Mouse (Mus musculus) CH12.LX (cell line): ENCODE results near the gene Tgm4. TPM values are rescaled to one million over a fixed set of nuclear protein-coding genes. Genes with fewer than 3 reads are reported as not detected.
A peak's percentile ranks its signal among the peaks of the same experiment; 100 is the strongest.

Experiments used
- DNase-seq: peaks from one replicate; pipeline ENCODE4 v3.0.0-alpha.2; 2013; ENCODE audit errors: extremely low read depth
- H3K27ac ChIP-seq: 2 replicates; pipeline ENCODE4 v1.5.1; 2012; ENCODE audit warnings: low read depth, mild to moderate bottlenecking, control low read depth, moderate library complexity; ENCODE audit not compliant: insufficient read depth
- H3K27me3 ChIP-seq: replicated peaks from 2 replicates; pipeline ENCODE3; 2012; ENCODE audit warnings: inconsistent platforms
- H3K36me3 ChIP-seq, 2 experiments: replicated peaks in 1 of 2; 2 replicates each; pipeline versions ENCODE3 to v1.6.1; 2012; ENCODE audit warnings: inconsistent platforms in 1 of 2, low read length in 1 of 2, mild to moderate bottlenecking in 1 of 2, mixed read lengths in 1 of 2, moderate library complexity in 1 of 2; ENCODE audit not compliant: control insufficient read depth in 1 of 2, insufficient read depth in 1 of 2
- H3K4me1 ChIP-seq, 2 experiments: 2 replicates each; pipeline ENCODE4 v1.6.1; 2012; ENCODE audit warnings: inconsistent platforms in 1 of 2, moderate library complexity in 1 of 2; ENCODE audit not compliant: insufficient read depth in 2 of 2, control insufficient read depth in 1 of 2
- H3K4me2 ChIP-seq: 2 replicates; pipeline ENCODE4 v1.6.1; 2012; ENCODE audit warnings: low read depth, mild to moderate bottlenecking, control low read depth; ENCODE audit not compliant: poor library complexity, insufficient read depth, severe bottlenecking
- H3K4me3 ChIP-seq, 3 experiments: fragments of 150-350 bp in 1 of 3; sonication (generic) in 1 of 3; replicated peaks in 1 of 3; 2 replicates each; pipeline versions ENCODE3 to v1.5.1; 2011 to 2012; ENCODE audit warnings: low read depth in 2 of 3, low read length in 2 of 3, mild to moderate bottlenecking in 2 of 3, moderate library complexity in 2 of 3, control low read depth in 1 of 3, improper control_type of control experiment in 1 of 3, inconsistent platforms in 1 of 3, mixed read lengths in 1 of 3; ENCODE audit not compliant: poor library complexity in 1 of 3
- H3K79me2 ChIP-seq: replicated peaks from 2 replicates; pipeline ENCODE4 v1.6.1; 2012; ENCODE audit warnings: mild to moderate bottlenecking, moderate library complexity; ENCODE audit not compliant: control insufficient read depth, poor library complexity, insufficient read depth, severe bottlenecking; ENCODE audit errors: extremely low read depth
- H3K9ac ChIP-seq: 2 replicates; pipeline ENCODE4 v1.6.1; 2012; ENCODE audit warnings: low read depth, mild to moderate bottlenecking, control low read depth, moderate library complexity; ENCODE audit not compliant: insufficient read depth
- H3K9me3 ChIP-seq: replicated peaks from 2 replicates; pipeline ENCODE3; 2012; ENCODE audit warnings: low read length, inconsistent platforms, mixed read lengths
- CHD1 ChIP-seq: IDR thresholded peaks from 2 replicates; pipeline ENCODE4 v1.6.1; 2012; ENCODE audit warnings: low read depth, low read length, improper control_type of control experiment, inconsistent platforms
- CHD2 ChIP-seq: IDR thresholded peaks from 2 replicates; pipeline ENCODE4 v1.6.1; 2011; ENCODE audit warnings: low read length, improper control_type of control experiment
- CTCF ChIP-seq, 2 experiments: IDR thresholded peaks in 1 of 2; conservative IDR thresholded peaks in 1 of 2; 2 replicates each; pipeline ENCODE4 v1.5.1; 2011 to 2012; ENCODE audit warnings: low read depth in 2 of 2, low read length in 2 of 2, improper control_type of control experiment in 1 of 2, inconsistent platforms in 1 of 2, mild to moderate bottlenecking in 1 of 2, moderate library complexity in 1 of 2
- E2F4 ChIP-seq: IDR thresholded peaks from 2 replicates; pipeline ENCODE4 v1.6.1; 2011; ENCODE audit warnings: low read depth, low read length, improper control_type of control experiment; ENCODE audit not compliant: insufficient replicate concordance
- ELF1 ChIP-seq: IDR thresholded peaks from 2 replicates; pipeline ENCODE4 v1.6.1; 2014; ENCODE audit warnings: low read depth, mild to moderate bottlenecking, inconsistent platforms, low read length, improper control_type of control experiment
- GABPA ChIP-seq: IDR thresholded peaks from 2 replicates; pipeline ENCODE4 v1.6.1; 2012; ENCODE audit warnings: low read depth, low read length, improper control_type of control experiment, inconsistent platforms; ENCODE audit not compliant: insufficient replicate concordance
- HCFC1 ChIP-seq: IDR thresholded peaks from 2 replicates; pipeline ENCODE4 v1.6.1; 2012; ENCODE audit warnings: low read depth, mild to moderate bottlenecking, inconsistent platforms, low read length, improper control_type of control experiment
- IRF4 ChIP-seq: IDR thresholded peaks from 2 replicates; pipeline ENCODE4 v1.6.1; 2014; ENCODE audit warnings: low read depth, mild to moderate bottlenecking, inconsistent platforms, low read length, improper control_type of control experiment
- MAFK ChIP-seq: IDR thresholded peaks from 2 replicates; pipeline ENCODE4 v1.6.1; 2011; ENCODE audit warnings: low read length, improper control_type of control experiment; ENCODE audit not compliant: insufficient replicate concordance
- MAZ ChIP-seq: IDR thresholded peaks from 2 replicates; pipeline ENCODE4 v1.6.1; 2012; ENCODE audit warnings: low read depth, mild to moderate bottlenecking, inconsistent platforms, low read length, improper control_type of control experiment, moderate library complexity
- MEF2A ChIP-seq: IDR thresholded peaks from 2 replicates; pipeline ENCODE4 v1.6.1; 2014; ENCODE audit warnings: low read depth, mild to moderate bottlenecking, inconsistent platforms, low read length, improper control_type of control experiment, borderline replicate concordance
- MXI1 ChIP-seq: IDR thresholded peaks from 2 replicates; pipeline ENCODE4 v1.6.1; 2011; ENCODE audit warnings: mild to moderate bottlenecking, low read depth, low read length, improper control_type of control experiment
- MYC ChIP-seq: IDR thresholded peaks from 2 replicates; pipeline ENCODE4 v1.6.1; 2011; ENCODE audit warnings: low read depth, mild to moderate bottlenecking, improper control_type of control experiment, low read length
- POLR2A ChIP-seq: IDR thresholded peaks from 2 replicates; pipeline ENCODE4 v1.6.1; 2011; ENCODE audit warnings: low read depth, mild to moderate bottlenecking, improper control_type of control experiment, low read length
- RCOR1 ChIP-seq: conservative IDR thresholded peaks from 2 replicates; pipeline ENCODE4 v1.6.1; 2012; ENCODE audit warnings: low read depth, mild to moderate bottlenecking, inconsistent platforms, low read length, improper control_type of control experiment
- SIN3A ChIP-seq: IDR thresholded peaks from 2 replicates; pipeline ENCODE4 v1.6.1; 2012; ENCODE audit warnings: low read length, improper control_type of control experiment, inconsistent platforms
- TCF12 ChIP-seq: IDR thresholded peaks from 2 replicates; pipeline ENCODE4 v1.6.1; 2014; ENCODE audit warnings: low read depth, mild to moderate bottlenecking, inconsistent platforms, low read length, improper control_type of control experiment
- UBTF ChIP-seq: IDR thresholded peaks from 2 replicates; pipeline ENCODE4 v1.6.1; 2012; ENCODE audit warnings: low read depth, mild to moderate bottlenecking, inconsistent platforms, low read length, improper control_type of control experiment, moderate library complexity
- USF2 ChIP-seq: conservative IDR thresholded peaks from 2 replicates; pipeline ENCODE4 v1.6.1; 2011; ENCODE audit warnings: low read depth, low read length, improper control_type of control experiment
- ZKSCAN1 ChIP-seq: IDR thresholded peaks from 2 replicates; pipeline ENCODE4 v1.6.1; 2012; ENCODE audit warnings: low read depth, inconsistent platforms, low read length, improper control_type of control experiment, borderline replicate concordance
- ZMIZ1 ChIP-seq: IDR thresholded peaks from 2 replicates; pipeline ENCODE4 v1.6.1; 2012; ENCODE audit warnings: low read depth, mild to moderate bottlenecking, inconsistent platforms, low read length, improper control_type of control experiment
- dilution Hi-C: fragments of 300-500 bp; cut with MboI; formaldehyde crosslinking; loops from 2 replicates; pipeline ENCODE4 v1.14.3; 2020; ENCODE audit warnings: low sequenced_read_pairs; ENCODE audit not compliant: extremely low pct_unique_long_range_greater_than_20kb, extremely low pct_ligation_motif_present
- in situ Hi-C: fragments of 300-500 bp; cut with MboI; formaldehyde crosslinking; loops from 3 replicates; pipeline ENCODE4 v1.14.3; 2019; ENCODE audit warnings: low sequenced_read_pairs, low pct_ligation_motif_present, low pct_unique_long_range_greater_than_20kb, mixed read lengths
- polyA plus RNA-seq: library from polyadenylated mRNA; unstranded; fragments of >175 nt; gene quantifications from 2 replicates; pipeline ENCODE4 v1.2.1, GENCODE M21; 2012; ENCODE audit warnings: low read depth; ENCODE audit not compliant: insufficient read length
- total RNA-seq, 2 experiments: library from RNA; depleted of rRNA; stranded (reverse); fragments of 300-350 nt in 1 of 2; fragments of >200 nt in 1 of 2; gene quantifications; 2 replicates each; pipeline ENCODE4 v1.2.3; 2012 to 2014

The Tgm4 gene
- total and polyA plus RNA-seq, 3 experiments = 0.24 to 0.51 TPM; not detected in 1

- 0 out of 2 replicates have a peak, but pooled peaks have one; percentile 47 for TF ChIP-seq MAFK
- TF ChIP-seq MEF2A = no peak
- peak; percentile 51 for TF ChIP-seq IRF4
- peak; percentile 67 for TF ChIP-seq HCFC1
- TF ChIP-seq CHD2 = peak; percentile 80
- no peak for TF ChIP-seq CTCF (conservative IDR thresholded peaks at IDR 0.05 in 1 of 2, IDR thresholded peaks at IDR 0.05 in 1 of 2; ENCODE audit: low read depth in 2 of 2, low read length in 2 of 2)
- peak; percentile 34; the same call in 1 of the 2 replicates for TF ChIP-seq ZKSCAN1
These were observed 13.4 kb upstream of the Tgm4 start, which contains the start of gene Tmem42 (continued) for GRCm38 (mm10) chr9:123020995-123021631.

DNA sequence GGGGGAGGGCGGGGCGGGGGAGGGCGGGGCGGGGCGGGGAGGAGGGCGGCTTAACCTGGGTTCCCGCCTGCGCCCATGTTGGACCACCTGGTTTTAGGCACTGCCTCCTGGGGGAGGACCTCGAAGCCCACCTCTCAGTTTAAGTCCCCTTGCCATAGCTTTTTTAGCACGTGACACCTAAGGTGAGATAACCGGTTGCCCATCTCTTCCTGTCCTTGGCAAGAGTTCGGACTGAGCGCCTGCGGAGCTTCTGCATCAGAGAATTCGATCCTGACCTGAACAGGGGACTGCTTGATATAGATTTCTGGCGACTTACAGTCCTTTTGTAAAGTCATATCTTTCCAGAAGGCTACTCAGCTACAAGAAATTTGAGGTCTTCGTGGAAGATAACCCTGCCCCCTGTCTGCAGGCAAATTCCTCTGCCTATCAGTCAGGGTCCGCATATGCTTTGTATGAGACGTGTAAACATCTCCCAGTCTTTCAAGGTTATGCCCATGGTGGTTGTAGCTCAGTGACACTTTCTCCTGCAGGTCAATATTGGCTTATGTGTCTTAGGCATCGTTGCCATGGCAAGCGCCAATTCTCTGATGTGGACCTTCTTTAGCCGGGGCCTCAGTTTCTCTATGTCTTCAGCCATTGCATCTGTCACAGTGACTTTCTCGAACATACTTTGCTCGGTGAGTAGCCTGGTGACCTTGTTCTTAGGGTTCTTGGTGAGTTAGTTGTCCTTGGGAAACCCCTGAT, 12.7 kb upstream of the Tgm4 start:
- TF ChIP-seq IRF4 = no peak
- 0 out of 2 replicates have a peak, but pooled peaks have one; percentile 33 for TF ChIP-seq E2F4
- TF ChIP-seq MEF2A = no peak
- no peak for TF ChIP-seq MYC
- no peak for TF ChIP-seq CHD1
- TF ChIP-seq, all 38 proteins: peak for 1
- H3K27ac ChIP-seq = no peak overlapping the region
- H3K9me3 ChIP-seq = no peaks in the 10 kb centered on the region
- H3K4me2 ChIP-seq = peak overlapping the region; percentile 65
- no peaks in the 10 kb centered on the region for H3K27me3 ChIP-seq
- dilution Hi-C loops = no loop called here
- peak overlapping the region; percentile 20 to 36 (median 32) for H3K4me3 ChIP-seq
- no peak overlapping the region for H3K9ac ChIP-seq
- H3K36me3 ChIP-seq = peaks cover 3 to 28% of the 10 kb centered on the region in 2 experiments
- no peaks in the 10 kb centered on the region; the same call in 1 of the 2 replicates for H3K79me2 ChIP-seq
- no peak for DNase-seq
- in situ Hi-C loops = no loop called here
- peaks cover 3 to 40% of the 10 kb centered on the region in 2 experiments for H3K4me1 ChIP-seq

DNA sequence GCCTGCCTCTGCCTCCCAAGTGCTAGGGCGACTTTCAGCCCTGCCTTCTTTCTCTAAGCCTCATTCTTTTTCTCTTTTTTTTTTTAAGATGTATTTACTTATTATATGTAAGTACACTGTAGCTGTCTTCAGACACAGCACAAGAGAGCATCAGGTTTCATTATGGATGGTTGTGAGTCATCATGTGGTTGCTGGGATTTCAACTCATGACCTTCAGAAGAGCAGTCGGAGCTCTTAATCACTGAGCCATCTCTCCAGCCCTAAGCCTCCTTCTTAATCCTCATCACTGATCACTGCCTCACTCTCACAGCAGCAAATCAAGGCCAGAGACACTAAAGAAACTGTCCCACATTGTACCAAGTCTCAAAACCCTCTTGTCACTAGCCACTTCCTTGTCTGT, 10.3 kb upstream of the Tgm4 start:
- no peak overlapping the region for H3K4me2 ChIP-seq
- H3K27ac ChIP-seq = no peak overlapping the region
- no peaks in the 10 kb centered on the region; the same call in 1 of the 2 replicates for H3K79me2 ChIP-seq
- H3K4me1 ChIP-seq = peaks cover 8 to 49% of the 10 kb centered on the region in 2 experiments
- TF ChIP-seq ZMIZ1 (no peak), ELF1 (no peak), MXI1 (no peak), MYC (no peak), UBTF (no peak), MAZ (no peak), SIN3A (no peak), POLR2A (no peak), TCF12 (no peak), GABPA (no peak), MAFK (no peak), USF2 (no peak), MEF2A (no peak), CTCF (conservative IDR thresholded peaks at IDR 0.05 in 1 of 2, IDR thresholded peaks at IDR 0.05 in 1 of 2; ENCODE audit: low read depth in 2 of 2, low read length in 2 of 2) (no peak), RCOR1 (no peak)
- TF ChIP-seq, all 38 proteins: peak for 0
- Histone ChIP-seq H3K36me3 (peaks cover 0 to 12% of the 10 kb centered on the region in 2 experiments), H3K27me3 (no peaks in the 10 kb centered on the region), H3K9me3 (no peaks in the 10 kb centered on the region), H3K9ac (no peak overlapping the region), H3K4me3 (no peak overlapping the region)
- dilution Hi-C loops (no loop called here), in situ Hi-C loops (no loop called here)
- DNase-seq = no peak
